Mouse (Mus musculus): ENCODE data around the gene Spon2. TPM values are rescaled to one million over a fixed set of nuclear protein-coding genes. Genes with fewer than 3 reads are reported as not detected.
A peak's percentile ranks its signal among the peaks of the same experiment; 100 is the strongest.

The Spon2 gene
- total RNA-seq, 2 experiments from 2014 or later: 10.7 to 19.1 TPM

DNA sequence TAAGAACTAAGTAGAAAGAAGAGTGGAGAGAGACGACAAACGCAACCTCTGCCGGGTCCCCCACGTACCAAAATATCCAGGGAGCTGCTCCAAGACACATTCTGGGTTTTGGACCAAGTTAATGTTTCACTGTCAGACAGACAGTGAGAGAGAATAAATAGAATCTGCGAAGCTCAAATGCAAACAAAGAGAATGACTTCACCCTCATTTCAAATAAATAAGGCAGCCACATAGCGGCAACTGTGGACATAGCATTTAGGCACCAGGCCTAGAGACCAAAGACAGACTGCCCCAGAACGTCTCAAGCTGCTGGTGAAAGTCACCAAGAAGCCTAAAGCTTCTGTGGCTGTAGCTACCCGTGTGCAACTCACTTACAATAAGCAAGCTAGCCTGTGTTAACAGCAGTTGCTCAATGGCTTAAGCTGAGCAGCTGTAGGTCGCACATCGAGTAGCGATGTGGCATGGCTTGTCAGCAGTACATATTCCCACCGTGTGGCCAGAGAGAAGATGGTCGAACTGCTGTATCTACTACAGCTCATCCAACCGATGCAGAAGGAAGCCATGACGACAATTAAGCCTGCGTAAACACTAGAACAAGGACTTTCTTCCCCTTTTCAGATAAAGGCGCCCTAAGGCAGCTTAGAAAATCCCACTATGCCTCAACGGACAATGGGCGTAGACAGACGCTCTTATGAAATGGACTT is 643 bp upstream of the Spon2 start:
- DNase-seq: no peak

- DNase-seq: no peak
Measured at GRCm38 (mm10) chr5:33217663-33218062, 592 bp downstream of the Spon2 start.

DNA sequence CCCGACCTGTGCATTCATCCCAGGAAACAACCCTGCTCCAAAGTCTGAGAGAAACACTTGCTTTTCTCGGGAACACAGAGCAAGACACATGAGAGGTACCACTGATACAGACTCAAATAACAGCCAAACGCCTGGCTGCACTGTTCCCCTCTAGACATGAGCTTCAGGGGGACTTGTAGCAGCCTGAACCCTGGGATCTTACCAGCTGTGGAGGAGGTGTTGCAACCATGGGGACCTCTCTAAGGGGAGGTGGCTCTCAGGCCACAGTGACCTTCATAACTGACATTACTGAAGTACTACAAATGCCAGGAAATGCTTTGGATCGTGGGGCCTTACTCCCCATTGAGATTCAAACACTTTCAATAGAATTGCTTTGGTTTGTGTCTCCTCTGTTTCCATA is 3.5 kb downstream of the Spon2 start:
- DNase-seq: no peak

DNA sequence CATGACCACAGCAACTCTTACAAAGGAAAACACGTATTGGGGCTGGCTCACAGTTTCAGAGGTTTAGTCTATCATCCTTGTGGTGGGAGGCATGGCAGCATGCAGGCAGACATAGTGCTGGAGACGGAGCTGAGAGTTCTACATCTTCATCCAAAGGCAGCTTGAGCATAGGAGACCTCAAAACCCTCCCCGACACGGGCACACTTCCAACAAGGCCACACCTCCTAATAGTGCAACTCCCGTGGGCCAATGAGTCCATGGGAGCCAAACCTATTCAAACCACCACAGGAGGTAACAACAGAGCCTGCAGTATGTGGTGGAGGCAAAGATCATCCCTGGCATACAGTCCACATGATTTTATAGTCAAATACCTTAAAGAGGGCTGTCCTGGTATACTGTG is 7.0 kb downstream of the Spon2 start:
- DNase-seq: no peak

- no peak for DNase-seq
Measured at GRCm38 (mm10) chr5:33210515-33210914, 7.7 kb downstream of the Spon2 start.

DNA sequence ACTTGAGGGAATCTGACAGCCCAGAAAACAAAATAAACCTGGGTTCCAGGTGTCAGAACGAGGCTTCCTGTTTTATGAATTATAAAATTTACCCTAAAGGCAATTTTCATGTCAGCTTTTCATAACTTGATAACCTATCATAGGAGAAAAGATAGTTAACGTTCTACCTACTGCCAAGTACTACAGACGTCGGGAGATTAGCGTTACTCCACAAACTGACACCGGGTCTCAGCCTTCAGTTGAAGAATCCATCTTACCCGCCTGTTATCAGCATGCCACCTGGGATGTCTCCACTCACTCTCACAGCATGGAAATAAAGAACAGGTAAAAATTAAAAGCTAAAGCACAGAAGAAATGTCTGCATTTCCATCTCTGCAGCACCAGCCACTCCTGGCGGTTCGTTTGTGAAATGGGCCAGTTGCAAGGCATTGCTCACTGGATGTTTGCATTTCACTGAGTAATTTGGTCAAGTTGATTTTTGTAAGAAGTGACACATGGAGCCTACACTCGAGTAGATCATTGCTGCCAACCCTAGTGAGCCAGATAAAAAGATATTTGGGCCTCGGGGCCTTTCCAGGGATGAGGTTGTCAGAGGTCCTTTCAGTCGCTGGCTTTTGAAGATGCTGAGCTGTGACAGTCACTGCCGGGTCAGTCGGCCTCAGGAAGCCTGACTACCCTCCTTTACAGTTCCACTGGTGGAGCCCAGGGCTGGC is 9.6 kb downstream of the Spon2 start:
- DNase-seq: no peak

GRCm38 (mm10) chr5:33207136-33207535 is 11.1 kb downstream of the Spon2 start:
- DNase-seq: no peak

GRCm38 (mm10) chr5:33206328-33206727 is 11.9 kb downstream of the Spon2 start:
- no peak for DNase-seq

- DNase-seq: no peak
Measured at GRCm38 (mm10) chr5:33204284-33204683, 14.0 kb downstream of the Spon2 start.

DNA sequence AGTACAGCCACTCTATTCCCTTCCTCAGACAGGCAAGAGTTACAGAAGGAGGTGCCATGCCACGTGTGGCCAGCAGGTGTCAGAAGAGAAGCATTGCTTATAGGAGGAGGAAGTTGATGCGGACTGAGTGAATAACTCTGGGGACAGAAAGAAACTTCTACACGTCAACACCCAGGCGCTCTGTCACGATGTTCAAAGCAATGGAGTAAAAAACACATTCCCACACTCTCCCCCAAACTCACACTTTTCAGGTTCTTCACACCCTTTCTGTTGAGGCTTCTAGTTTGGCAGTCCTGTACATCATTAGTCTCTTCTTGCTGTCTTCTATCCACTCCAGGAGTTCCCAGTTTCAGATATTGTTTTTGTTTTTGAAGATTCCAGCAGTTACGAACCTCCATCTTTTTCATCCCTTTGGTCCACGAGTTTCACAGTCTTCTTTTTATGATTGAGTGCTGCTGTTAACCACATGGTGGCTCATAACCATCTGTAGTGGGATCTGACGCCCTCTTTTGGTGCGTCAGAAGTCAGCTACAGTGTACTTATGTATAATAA is 14.5 kb downstream of the Spon2 start:
- peak; percentile 85 for DNase-seq

GRCm38 (mm10) chr5:33203171-33203565 is 15.1 kb downstream of the Spon2 start:
- no peak for DNase-seq

DNA sequence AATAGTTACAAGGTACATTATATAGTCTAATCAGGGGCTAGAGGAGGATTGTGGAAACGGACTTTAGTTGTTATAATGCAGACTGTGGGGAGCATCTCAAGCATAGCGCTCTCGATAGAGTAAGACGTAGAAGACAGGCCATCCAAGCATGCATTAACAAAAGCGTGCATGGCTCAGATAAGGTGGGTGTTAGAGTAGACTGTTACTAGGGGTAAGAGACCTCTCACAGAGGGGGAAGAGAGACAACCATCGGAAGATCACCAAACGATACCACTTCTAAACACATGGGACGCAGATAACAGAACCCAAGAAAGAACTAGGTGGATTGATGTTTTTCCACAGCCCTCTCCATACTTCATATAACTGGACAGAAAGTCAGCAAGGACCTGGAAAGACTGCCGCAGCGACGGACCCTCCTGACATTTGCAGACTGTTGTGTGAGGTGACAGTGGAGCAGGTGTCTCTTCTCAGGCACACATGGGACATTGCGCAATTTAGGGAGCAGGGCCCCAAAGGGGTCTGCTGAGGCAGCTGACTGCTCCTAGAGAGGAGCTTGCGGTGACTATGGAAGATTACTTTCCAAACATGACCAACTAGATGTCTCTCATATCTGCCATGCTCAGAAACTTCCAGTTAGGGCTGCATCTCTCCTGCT is 15.6 kb downstream of the Spon2 start:
- no peak for DNase-seq

GRCm38 (mm10) chr5:33201697-33202096 is 16.6 kb downstream of the Spon2 start:
- no peak for DNase-seq

GRCm38 (mm10) chr5:33200071-33200470 is 18.2 kb downstream of the Spon2 start:
- no peak for DNase-seq

DNA sequence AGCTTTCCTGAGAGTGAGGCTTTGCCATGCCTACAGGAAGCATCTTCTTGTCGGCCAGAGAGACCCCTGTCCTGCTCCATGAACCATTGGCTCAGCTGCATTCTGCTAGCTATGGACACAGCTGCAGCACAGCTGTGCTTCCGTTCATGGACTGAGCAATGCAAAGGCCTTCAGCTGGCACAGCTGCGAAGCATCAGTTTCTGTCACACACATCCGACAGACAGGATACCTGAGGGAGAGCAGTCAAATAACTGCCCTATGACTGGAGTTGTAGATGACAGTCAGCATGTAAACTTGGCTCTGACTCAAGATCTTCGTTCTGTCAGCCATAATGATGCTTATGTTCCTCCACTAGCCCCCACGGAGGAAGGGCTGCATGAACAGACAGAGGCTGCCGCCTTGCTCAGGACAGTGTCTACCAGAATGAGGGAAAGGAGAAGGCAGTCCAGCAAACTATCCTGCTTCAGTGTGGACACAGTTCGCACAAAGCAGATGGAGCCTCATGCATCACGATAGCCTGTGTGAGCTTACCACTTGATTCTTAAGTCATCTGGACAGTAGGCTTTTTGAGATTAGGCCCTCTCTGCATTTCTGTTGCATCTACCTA is 22.9 kb downstream of the Spon2 start:
- no peak for DNase-seq

DNA sequence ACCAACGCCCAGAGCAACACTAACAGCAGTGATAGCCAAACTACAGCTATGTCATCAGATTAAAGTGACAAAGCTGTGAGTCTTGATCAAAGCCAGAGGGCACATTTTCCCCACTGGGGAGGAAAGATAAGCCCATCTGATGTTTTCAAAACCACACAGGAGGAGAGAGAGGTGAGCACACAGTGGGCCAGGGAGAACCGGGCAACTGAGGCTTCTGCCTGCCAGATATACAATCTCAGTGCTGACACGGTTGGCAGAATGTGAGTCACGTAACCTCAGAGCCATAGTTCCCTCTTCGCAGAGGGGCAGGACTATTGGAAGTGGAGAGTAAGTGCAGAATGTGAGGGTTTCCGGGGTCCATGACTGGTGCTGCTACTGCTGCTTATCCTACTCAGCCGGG is 24.7 kb downstream of the Spon2 start:
- no peak for DNase-seq

Other genes with a start within 250 kb of the Spon2 start
- 100 to 1,000 TPM in 1 of 2 experiments, 10 to 100 TPM in 1; 82.0 to 106 TPM for gene Ywhah, start 199.6 kb downstream of the Spon2 start, total RNA-seq (2021)
- not detected for gene Slc5a1, start 114.2 kb downstream of the Spon2 start, total RNA-seq (2021)
- 100 to 1,000 TPM; 206 to 216 TPM for gene Ctbp1, start 56.5 kb upstream of the Spon2 start, total RNA-seq (2021)
- gene Maea, start 117.1 kb upstream of the Spon2 start, total RNA-seq (2021): 10 to 100 TPM; 75.7 to 77.0 TPM
- 1 to 10 TPM; 5.6 to 7.4 TPM for gene Uvssa, start 160.1 kb upstream of the Spon2 start, total RNA-seq (2021)
- gene Nkx1-1, start 215.5 kb upstream of the Spon2 start, total RNA-seq (2021): not detected